Mouse (Mus musculus): ENCODE measurements around the gene Hmgb2. TPM values are rescaled to one million over a fixed set of nuclear protein-coding genes. Genes with fewer than 3 reads are reported as not detected.

Hmgb2 gene
- polyA plus RNA-seq (2012) = 46.5 and 51.4 TPM in 2 replicates

- no peak for TF ChIP-seq TAL1 (IDR thresholded peaks at IDR 0.05; ENCODE audit: low read length)
- TF ChIP-seq GATA1 (IDR thresholded peaks at IDR 0.05; ENCODE audit: low read length) = no peak
- Histone ChIP-seq H3K9me3 (ENCODE audit: control insufficient read depth, low read length) (no peaks in the 10 kb centered on the region), H3K27me3 (ENCODE audit: control insufficient read depth) (no peaks in the 10 kb centered on the region), H3K4me1 (ENCODE audit: control insufficient read depth) (peaks cover 52% of the 10 kb centered on the region), H3K36me3 (ENCODE audit: control insufficient read depth) (peaks cover 63% of the 10 kb centered on the region), H3K4me3 (replicated peaks) (peak within 1 kb of the TSS; percentile 94)
These were observed at the start of gene Hmgb2 for GRCm38 (mm10) chr8:57511316-57512118. Gene Hmgb2 (plus strand): TSS chr8:57511907.

- Histone ChIP-seq H3K9me3 (ENCODE audit: control insufficient read depth, low read length) (no peaks in the 10 kb centered on the region), H3K27me3 (ENCODE audit: control insufficient read depth) (no peaks in the 10 kb centered on the region), H3K4me1 (ENCODE audit: control insufficient read depth) (no peaks in the 10 kb centered on the region), H3K36me3 (ENCODE audit: control insufficient read depth) (no peaks in the 10 kb centered on the region), H3K4me3 (replicated peaks) (no peak overlapping the region)
- TF ChIP-seq TAL1 (IDR thresholded peaks at IDR 0.05; ENCODE audit: low read length) (no peak), GATA1 (IDR thresholded peaks at IDR 0.05; ENCODE audit: low read length) (no peak)
These were observed 48.9 kb upstream of the Hmgb2 start for GRCm38 (mm10) chr8:57462839-57463238.

- TF ChIP-seq TAL1 (IDR thresholded peaks at IDR 0.05; ENCODE audit: low read length) (no peak), GATA1 (IDR thresholded peaks at IDR 0.05; ENCODE audit: low read length) (no peak)
- H3K27me3 ChIP-seq (ENCODE audit: control insufficient read depth) = no peaks in the 10 kb centered on the region
- no peak overlapping the region for H3K4me3 ChIP-seq (replicated peaks)
- H3K4me1 ChIP-seq (ENCODE audit: control insufficient read depth) = no peaks in the 10 kb centered on the region
- no peaks in the 10 kb centered on the region for H3K9me3 ChIP-seq (ENCODE audit: control insufficient read depth, low read length)
- H3K36me3 ChIP-seq (ENCODE audit: control insufficient read depth) = no peaks in the 10 kb centered on the region
These were observed 48.0 kb upstream of the Hmgb2 start for GRCm38 (mm10) chr8:57463757-57464156.

GRCm38 (mm10) chr8:57468624-57469023 lies 43.1 kb upstream of the Hmgb2 start:
- TF ChIP-seq GATA1 (IDR thresholded peaks at IDR 0.05; ENCODE audit: low read length) (no peak), TAL1 (IDR thresholded peaks at IDR 0.05; ENCODE audit: low read length) (no peak)
- Histone ChIP-seq H3K36me3 (ENCODE audit: control insufficient read depth) (no peaks in the 10 kb centered on the region), H3K9me3 (ENCODE audit: control insufficient read depth, low read length) (no peaks in the 10 kb centered on the region), H3K27me3 (ENCODE audit: control insufficient read depth) (no peaks in the 10 kb centered on the region), H3K4me3 (replicated peaks) (no peak overlapping the region), H3K4me1 (ENCODE audit: control insufficient read depth) (no peaks in the 10 kb centered on the region)

- Histone ChIP-seq H3K9me3 (ENCODE audit: control insufficient read depth, low read length) (no peaks in the 10 kb centered on the region), H3K4me1 (ENCODE audit: control insufficient read depth) (no peaks in the 10 kb centered on the region), H3K4me3 (replicated peaks) (no peak overlapping the region), H3K27me3 (ENCODE audit: control insufficient read depth) (no peaks in the 10 kb centered on the region), H3K36me3 (ENCODE audit: control insufficient read depth) (no peaks in the 10 kb centered on the region)
- no peak for TF ChIP-seq TAL1 (IDR thresholded peaks at IDR 0.05; ENCODE audit: low read length)
- TF ChIP-seq GATA1 (IDR thresholded peaks at IDR 0.05; ENCODE audit: low read length) = no peak
These were observed 40.8 kb upstream of the Hmgb2 start for GRCm38 (mm10) chr8:57470863-57471262.

GRCm38 (mm10) chr8:57473751-57474150 lies 38.0 kb upstream of the Hmgb2 start:
- H3K4me1 ChIP-seq (ENCODE audit: control insufficient read depth) = no peaks in the 10 kb centered on the region
- H3K36me3 ChIP-seq (ENCODE audit: control insufficient read depth) = no peaks in the 10 kb centered on the region
- no peaks in the 10 kb centered on the region for H3K27me3 ChIP-seq (ENCODE audit: control insufficient read depth)
- no peak for TF ChIP-seq GATA1 (IDR thresholded peaks at IDR 0.05; ENCODE audit: low read length)
- TF ChIP-seq TAL1 (IDR thresholded peaks at IDR 0.05; ENCODE audit: low read length) = no peak
- no peaks in the 10 kb centered on the region for H3K9me3 ChIP-seq (ENCODE audit: control insufficient read depth, low read length)
- no peak overlapping the region for H3K4me3 ChIP-seq (replicated peaks)

- Histone ChIP-seq H3K4me3 (replicated peaks) (no peak overlapping the region), H3K9me3 (ENCODE audit: control insufficient read depth, low read length) (no peaks in the 10 kb centered on the region), H3K27me3 (ENCODE audit: control insufficient read depth) (no peaks in the 10 kb centered on the region), H3K4me1 (ENCODE audit: control insufficient read depth) (no peaks in the 10 kb centered on the region), H3K36me3 (ENCODE audit: control insufficient read depth) (peaks cover 10% of the 10 kb centered on the region)
- TF ChIP-seq GATA1 (IDR thresholded peaks at IDR 0.05; ENCODE audit: low read length) (no peak), TAL1 (IDR thresholded peaks at IDR 0.05; ENCODE audit: low read length) (no peak)
These were observed 33.3 kb upstream of the Hmgb2 start for GRCm38 (mm10) chr8:57478406-57478805.

- no peak overlapping the region for H3K4me3 ChIP-seq (replicated peaks)
- H3K4me1 ChIP-seq (ENCODE audit: control insufficient read depth) = no peaks in the 10 kb centered on the region
- H3K9me3 ChIP-seq (ENCODE audit: control insufficient read depth, low read length) = no peaks in the 10 kb centered on the region
- H3K36me3 ChIP-seq (ENCODE audit: control insufficient read depth) = peaks cover 13% of the 10 kb centered on the region
- no peak for TF ChIP-seq TAL1 (IDR thresholded peaks at IDR 0.05; ENCODE audit: low read length)
- TF ChIP-seq GATA1 (IDR thresholded peaks at IDR 0.05; ENCODE audit: low read length) = no peak
- no peaks in the 10 kb centered on the region for H3K27me3 ChIP-seq (ENCODE audit: control insufficient read depth)
These were observed 32.0 kb upstream of the Hmgb2 start for GRCm38 (mm10) chr8:57479700-57480099.

- Histone ChIP-seq H3K27me3 (ENCODE audit: control insufficient read depth) (no peaks in the 10 kb centered on the region), H3K36me3 (ENCODE audit: control insufficient read depth) (peaks cover 16% of the 10 kb centered on the region), H3K4me3 (replicated peaks) (no peak overlapping the region), H3K9me3 (ENCODE audit: control insufficient read depth, low read length) (no peaks in the 10 kb centered on the region), H3K4me1 (ENCODE audit: control insufficient read depth) (peaks cover 3% of the 10 kb centered on the region)
- TF ChIP-seq GATA1 (IDR thresholded peaks at IDR 0.05; ENCODE audit: low read length) (no peak), TAL1 (IDR thresholded peaks at IDR 0.05; ENCODE audit: low read length) (no peak)
These were observed 31.1 kb upstream of the Hmgb2 start for GRCm38 (mm10) chr8:57480606-57481005.

Data from erythroblast, embryonic 14.5 days (primary cell).